Mouse (Mus musculus) bone marrow macrophage, adult 2 months (primary cell): ENCODE results near the gene Trim33. TPM values are rescaled to one million over a fixed set of nuclear protein-coding genes. Genes with fewer than 3 reads are reported as not detected.

Source experiments
- H3K27ac ChIP-seq: 2 replicates; pipeline ENCODE4 v1.5.1; 2012; ENCODE audit warnings: low read depth, low read length; ENCODE audit not compliant: insufficient read depth
- H3K4me1 ChIP-seq: 2 replicates; pipeline ENCODE4 v1.6.1; 2012; ENCODE audit warnings: low read length; ENCODE audit not compliant: control insufficient read depth, insufficient read depth
- H3K4me3 ChIP-seq: 2 replicates; pipeline ENCODE4 v1.5.1; 2012; ENCODE audit warnings: mild to moderate bottlenecking, low read length, moderate library complexity; ENCODE audit not compliant: insufficient read depth
- CTCF ChIP-seq: IDR thresholded peaks from 2 replicates; pipeline ENCODE4 v1.5.1; 2012; ENCODE audit warnings: low read depth, mild to moderate bottlenecking, low read length, moderate library complexity
- POLR2A ChIP-seq: IDR thresholded peaks from 2 replicates; pipeline ENCODE4 v1.6.1; 2012; ENCODE audit warnings: mild to moderate bottlenecking, low read depth, low read length, borderline replicate concordance
- polyA plus RNA-seq: library from polyadenylated mRNA; stranded (reverse); fragments of >200 nt; gene quantifications from 2 replicates; pipeline ENCODE4 v1.2.4, GENCODE M21; 2012; ENCODE audit not compliant: missing spikeins, insufficient read depth, insufficient read length

Trim33 gene
- polyA plus RNA-seq, 1 experiment, result 23.3 TPM

DNA sequence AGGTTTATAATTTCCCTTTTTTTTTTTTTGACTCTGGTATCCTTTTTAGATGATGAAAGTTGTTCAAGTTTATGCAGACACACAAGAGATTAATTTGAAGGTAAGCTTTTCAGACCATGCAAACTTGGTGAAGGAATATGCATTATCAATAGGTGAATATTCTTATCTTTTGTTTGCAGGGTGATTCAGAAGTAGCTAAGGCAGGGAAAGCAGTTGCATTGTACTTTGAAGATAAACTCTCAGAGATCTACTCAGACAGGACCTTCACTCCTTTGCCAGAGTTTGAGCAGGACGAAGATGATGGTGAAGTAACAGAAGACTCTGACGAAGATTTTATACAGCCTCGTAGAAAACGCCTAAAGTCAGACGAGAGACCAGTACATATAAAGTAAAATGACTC lies 74.4 kb downstream of the Trim33 start:
- Histone ChIP-seq H3K4me3 (no peak overlapping the region), H3K27ac (no peak overlapping the region), H3K4me1 (no peaks in the 10 kb centered on the region)
- TF ChIP-seq CTCF, result no peak
- TF ChIP-seq POLR2A, result no peak

DNA sequence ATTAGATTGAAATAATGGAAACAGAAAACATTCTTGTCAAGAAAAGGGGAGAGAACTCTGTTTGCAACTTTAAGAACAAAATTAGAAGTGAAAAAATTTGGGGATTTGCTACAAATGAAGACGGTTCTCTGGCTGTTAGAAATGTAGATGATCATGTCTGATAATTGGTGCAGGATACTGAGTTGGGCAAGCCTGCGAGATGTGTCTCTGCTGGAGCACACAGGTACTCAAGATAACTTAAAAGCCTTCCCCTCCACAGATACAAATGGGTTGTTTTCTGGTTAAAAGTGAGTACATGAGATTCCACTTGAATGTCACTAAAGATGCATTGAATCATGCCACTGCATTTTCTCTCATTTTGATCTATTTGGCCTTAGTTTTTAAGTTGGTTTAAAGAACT lies 74.9 kb downstream of the Trim33 start:
- H3K4me3 ChIP-seq, result no peak overlapping the region
- H3K4me1 ChIP-seq, result no peaks in the 10 kb centered on the region
- no peak for TF ChIP-seq POLR2A
- no peak for TF ChIP-seq CTCF
- H3K27ac ChIP-seq, result no peak overlapping the region

DNA sequence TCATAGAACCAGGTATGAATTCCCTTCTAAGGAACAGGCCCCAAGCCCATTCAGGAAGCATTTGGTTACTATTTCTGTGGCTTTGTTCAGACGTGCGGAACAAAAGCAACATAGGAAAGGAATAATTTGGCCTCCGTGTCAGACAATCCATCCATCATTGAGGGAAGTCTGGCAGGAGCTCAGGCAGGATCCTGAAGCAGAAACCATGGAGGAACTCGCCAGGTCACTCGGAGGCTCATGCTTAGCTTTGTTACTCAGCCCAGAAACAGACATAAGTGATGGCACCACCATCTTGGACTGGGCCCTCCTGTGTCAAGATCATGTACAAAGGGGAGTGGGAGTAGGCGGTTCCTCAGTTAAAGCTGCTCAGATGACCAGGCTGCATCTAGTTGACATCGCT lies 82.1 kb downstream of the Trim33 start:
- no peak overlapping the region for H3K4me3 ChIP-seq
- peaks cover 10% of the 10 kb centered on the region; the same call in 1 of the 2 replicates for H3K4me1 ChIP-seq
- H3K27ac ChIP-seq, result no peak overlapping the region
- TF ChIP-seq POLR2A (no peak), CTCF (no peak)

DNA sequence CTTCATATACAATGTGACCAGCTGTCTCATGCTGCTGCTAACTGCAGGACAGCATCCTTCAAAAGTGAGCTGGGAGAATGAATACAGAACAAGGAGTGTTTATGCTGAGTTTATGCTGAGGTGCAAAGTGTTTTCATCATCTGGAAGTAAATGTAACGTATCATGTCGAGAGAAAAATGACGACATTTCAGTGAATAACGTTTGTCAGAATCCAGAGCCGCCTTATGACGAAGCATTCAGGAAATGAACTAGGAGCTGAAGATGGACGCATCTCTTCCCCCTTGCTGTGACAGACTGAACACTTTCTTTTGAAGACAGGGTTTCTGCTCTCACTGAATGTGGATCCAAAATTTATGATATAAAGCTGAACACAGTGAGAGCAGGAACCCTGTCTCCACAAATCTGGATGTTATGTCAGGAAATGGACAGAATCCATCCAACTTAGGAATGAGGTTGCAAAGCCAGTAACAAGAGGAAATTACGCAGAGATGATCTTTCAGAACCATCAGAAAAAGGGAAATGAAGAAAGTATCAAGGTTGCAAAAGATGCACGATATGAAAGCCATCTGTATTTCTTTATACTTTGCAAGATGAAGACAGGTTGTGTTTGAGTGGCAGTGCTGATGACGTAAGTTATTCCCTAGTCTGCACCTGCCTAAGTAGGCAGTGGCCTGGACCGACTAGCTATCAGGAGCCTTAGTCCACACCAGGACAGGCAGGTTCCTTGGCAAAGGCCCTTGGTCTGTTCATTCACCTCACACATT lies 85.3 kb downstream of the Trim33 start:
- TF ChIP-seq CTCF, result no peak
- no peak for TF ChIP-seq POLR2A
- Histone ChIP-seq H3K4me1 (peaks cover 10% of the 10 kb centered on the region; the same call in 1 of the 2 replicates), H3K27ac (no peak overlapping the region), H3K4me3 (no peak overlapping the region)

DNA sequence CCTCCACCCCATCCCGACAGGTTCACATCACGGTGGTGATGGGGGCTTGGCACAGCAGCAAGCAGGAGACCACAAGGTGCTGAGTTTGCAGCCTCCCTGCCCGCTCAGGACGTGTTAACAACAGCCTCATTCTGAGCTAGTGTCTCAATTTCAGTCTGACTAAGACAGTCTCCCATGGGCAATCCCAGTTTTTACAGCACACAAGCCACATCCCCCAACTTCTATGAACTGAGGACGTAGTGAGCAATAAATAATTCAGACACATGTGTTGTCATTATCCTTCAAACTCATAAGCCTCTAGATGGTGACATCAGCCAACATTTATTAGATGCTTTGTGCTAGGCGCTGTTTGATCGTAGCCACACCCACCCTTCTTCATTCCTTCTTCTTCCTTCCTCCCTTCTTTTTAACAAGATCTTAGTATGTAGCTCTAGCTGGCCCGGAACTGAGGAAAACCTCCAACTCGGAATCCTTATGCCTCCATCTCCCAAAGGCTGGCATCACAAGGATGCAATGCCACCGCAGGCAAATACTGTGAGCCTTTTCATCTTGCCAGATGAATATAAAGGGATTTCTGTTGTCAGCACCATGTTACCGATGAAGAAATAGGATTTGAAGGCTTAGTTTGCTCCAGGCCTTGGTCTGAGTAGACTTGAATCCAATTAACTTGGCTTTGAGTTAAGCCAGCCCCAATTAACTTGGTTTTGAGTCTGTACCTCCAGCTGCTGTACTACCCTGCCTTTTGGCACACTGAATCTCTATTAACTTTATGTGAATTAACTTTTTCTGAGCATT lies 88.3 kb downstream of the Trim33 start:
- no peak overlapping the region for H3K4me3 ChIP-seq
- peaks cover 10% of the 10 kb centered on the region; the same call in 1 of the 2 replicates for H3K4me1 ChIP-seq
- no peak overlapping the region for H3K27ac ChIP-seq
- TF ChIP-seq CTCF, result no peak
- TF ChIP-seq POLR2A, result no peak

DNA sequence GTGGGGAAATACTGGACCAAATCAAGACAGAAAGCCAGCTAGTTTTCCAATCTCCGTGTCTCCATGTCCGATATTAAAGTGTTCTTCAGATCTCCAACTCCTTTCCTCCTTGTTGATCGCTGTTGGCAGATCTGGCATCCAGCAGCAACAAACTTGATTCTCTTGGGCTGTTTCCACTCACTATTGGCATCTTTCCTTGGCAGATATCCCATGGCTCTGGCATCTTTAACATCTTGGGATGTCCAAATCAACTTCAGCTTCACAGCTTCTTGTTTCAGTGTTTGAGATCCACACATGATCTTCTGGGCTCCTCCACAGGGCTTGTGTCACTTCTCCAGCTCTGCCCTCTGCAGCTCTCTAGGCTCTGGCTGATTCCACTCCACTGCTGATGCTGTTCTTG lies 89.6 kb downstream of the Trim33 start:
- no peak for TF ChIP-seq POLR2A
- no peak for TF ChIP-seq CTCF
- Histone ChIP-seq H3K27ac (no peak overlapping the region), H3K4me1 (peaks cover 10% of the 10 kb centered on the region; the same call in 1 of the 2 replicates), H3K4me3 (no peak overlapping the region)

DNA sequence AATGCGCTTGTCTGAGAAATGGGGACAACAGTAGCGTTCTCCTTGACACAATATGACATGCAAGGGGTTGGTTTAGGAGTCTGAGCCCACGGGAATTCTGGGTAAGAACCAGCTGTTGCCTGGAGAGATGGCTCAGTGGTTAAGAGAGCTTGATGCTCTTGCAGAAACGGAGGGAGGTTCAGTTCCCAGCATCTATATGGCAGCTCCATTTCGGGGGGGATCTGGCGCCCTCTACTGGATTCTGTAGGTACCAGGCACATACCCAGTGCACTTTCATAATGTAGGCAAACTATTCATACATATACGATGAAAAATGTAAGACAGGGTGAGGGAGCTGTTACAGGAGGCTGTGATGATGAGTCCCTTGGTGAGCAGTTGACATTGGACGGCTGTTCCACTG lies 94.9 kb downstream of the Trim33 start:
- H3K4me1 ChIP-seq, result peaks cover 9% of the 10 kb centered on the region
- TF ChIP-seq POLR2A (no peak), CTCF (peak; percentile 84)
- H3K4me3 ChIP-seq, result no peak overlapping the region

DNA sequence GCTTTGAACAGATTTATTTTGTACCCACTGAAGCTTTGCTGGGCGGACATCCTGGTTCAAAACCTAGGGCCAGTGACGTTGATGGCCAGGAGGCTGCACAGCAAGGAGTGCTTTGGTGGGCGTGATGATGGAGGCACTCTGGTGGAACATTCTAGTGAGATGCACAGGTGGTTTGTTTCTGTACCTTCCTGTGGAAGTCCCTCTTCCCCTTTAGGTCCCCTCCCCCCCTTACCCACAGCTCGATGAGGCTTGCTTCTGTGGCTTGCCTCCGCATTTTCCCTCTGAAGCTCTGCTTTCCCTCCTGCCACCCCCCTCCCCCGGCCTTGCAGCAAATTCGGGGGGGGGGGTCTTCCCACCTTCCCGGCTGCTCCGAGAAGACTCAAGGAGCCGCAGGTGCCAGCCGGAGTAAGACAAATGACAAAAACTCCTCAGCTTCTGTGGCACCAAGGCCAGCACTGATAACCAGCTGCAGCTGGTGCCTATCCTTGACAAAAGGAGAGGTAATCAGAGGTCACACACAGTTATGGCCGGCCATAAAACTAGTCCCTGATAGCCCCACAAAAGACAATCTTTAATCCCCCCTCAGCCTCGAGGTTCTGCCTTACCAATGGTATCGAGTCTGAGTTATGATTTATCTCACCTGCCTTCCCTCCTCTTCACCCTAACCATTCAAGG lies 96.2 kb downstream of the Trim33 start:
- Histone ChIP-seq H3K27ac (no peak overlapping the region), H3K4me3 (no peak overlapping the region), H3K4me1 (peaks cover 17% of the 10 kb centered on the region)
- no peak for TF ChIP-seq CTCF
- no peak for TF ChIP-seq POLR2A

More for the DNA sequence above, 94.9 kb downstream of the Trim33 start:
- no peak overlapping the region for H3K27ac ChIP-seq

DNA sequence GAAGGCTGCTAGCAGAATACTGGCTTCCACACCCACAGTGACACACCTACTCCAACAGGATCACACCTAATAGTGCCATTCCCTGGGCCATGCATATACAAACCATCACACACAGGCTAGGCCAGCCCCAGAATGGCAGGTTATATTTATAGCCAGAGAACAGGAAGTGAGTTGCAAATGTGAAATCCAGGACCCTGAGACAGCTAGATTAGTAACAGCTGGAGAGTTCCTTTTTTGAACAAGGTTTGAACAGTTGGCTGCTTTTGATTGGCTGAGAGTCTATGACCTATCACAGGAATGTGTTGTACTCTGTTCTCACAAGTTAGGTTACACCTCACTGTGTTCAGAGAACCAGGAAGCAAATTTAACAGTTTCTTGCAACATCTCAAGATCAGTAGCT lies 98.9 kb downstream of the Trim33 start:
- Histone ChIP-seq H3K4me1 (peaks cover 17% of the 10 kb centered on the region), H3K27ac (peak overlapping the region; percentile 53), H3K4me3 (no peak overlapping the region)
- TF ChIP-seq POLR2A (no peak), CTCF (no peak)
